11 mouse cellular contexts compared by ENCODE assay signal in genomic region chr1:135708369-135708768, GRCm38 (mm10). TPM values are rescaled to one million over a fixed set of nuclear protein-coding genes. Genes with fewer than 3 reads are reported as not detected.
DNase-seq lines count a peak whose midpoint lies in the region; ATAC-seq and TF ChIP-seq lines count a peak whose summit lies in the region.
"Had no signal": no experiment of that assay in that cellular context is flagged by ENCODE, and none has a peak within 500 bp of the region (broad histone marks: within the 10 kb centered on the region; RNA-seq: fewer than 3 reads in every experiment).

No protein-coding gene starts in this region.

- H3K27me3 ChIP-seq in forebrain, embryonic 13.5 days: no peaks in the 10 kb centered on the region
- H3K27me3 ChIP-seq in forebrain, embryonic 10.5 days (ENCODE audit: poor library complexity, severe bottlenecking): no peaks in the 10 kb centered on the region
- H3K27me3 ChIP-seq in lung, embryonic 16.5 days (ENCODE audit: control insufficient read depth, insufficient read depth, low read depth, low read length): no peaks in the 10 kb centered on the region
- no peaks in the 10 kb centered on the region for H3K27me3 ChIP-seq in forebrain, embryonic 14.5 days (replicated peaks; ENCODE audit: control insufficient read depth, insufficient read depth, low read length)
- no peaks in the 10 kb centered on the region for H3K27me3 ChIP-seq in midbrain, postnatal 0 days (ENCODE audit: insufficient read depth, low read length)
- H3K27me3 ChIP-seq: limb, embryonic 15.5 days had no signal

- DNase-seq in forebrain, embryonic 10.5 days (ENCODE audit: extremely low spot score, low spot score): no peak
- DNase-seq in lung, adult 2 months: no peak
- DNase-seq in forebrain, embryonic 14.5 days (ENCODE audit: low spot score): peak; percentile 33
- peak; percentile 35 for DNase-seq in midbrain, postnatal 0 days (ENCODE audit: low spot score)
- no peak for DNase-seq in urinary bladder, postnatal 4 days (ENCODE audit: low spot score in 2 of 2)
- DNase-seq in Muller cell, postnatal 12 days (ENCODE audit: inconsistent ontology term): no peak
- DNase-seq: thymus, postnatal 25 days had no signal

- no peaks in the 10 kb centered on the region; the same call in 1 of the 2 replicates for H3K9me3 ChIP-seq in forebrain, embryonic 13.5 days (replicated peaks)
- no peaks in the 10 kb centered on the region for H3K9me3 ChIP-seq in forebrain, embryonic 10.5 days
- H3K9me3 ChIP-seq in lung, embryonic 16.5 days (ENCODE audit: control insufficient read depth, low read length): no peaks in the 10 kb centered on the region
- H3K9me3 ChIP-seq in forebrain, embryonic 14.5 days (replicated peaks; ENCODE audit: control insufficient read depth, low read length): no peaks in the 10 kb centered on the region
- H3K9me3 ChIP-seq in midbrain, postnatal 0 days (ENCODE audit: low read length): no peaks in the 10 kb centered on the region
- H3K9me3 ChIP-seq: limb, embryonic 15.5 days had no signal

- no peak overlapping the region for H3K4me3 ChIP-seq in forebrain, embryonic 13.5 days
- no peak overlapping the region for H3K4me3 ChIP-seq in forebrain, embryonic 10.5 days
- H3K4me3 ChIP-seq in lung, embryonic 16.5 days (ENCODE audit: low read length): no peak overlapping the region; the same call in 1 of the 2 replicates
- no peak overlapping the region for H3K4me3 ChIP-seq in lung, adult 2 months (replicated peaks; ENCODE audit: extremely low read depth, low read depth, low read length)
- H3K4me3 ChIP-seq in forebrain, embryonic 14.5 days (ENCODE audit: low read depth, low read length): no peak overlapping the region
- no peak overlapping the region for H3K4me3 ChIP-seq in midbrain, postnatal 0 days (ENCODE audit: low read depth, low read length)
- H3K4me3 ChIP-seq: limb, embryonic 15.5 days had no signal

- WGBS in forebrain, embryonic 13.5 days: 59% methylated on average over 4 of the region's 4 CpGs
- WGBS in forebrain, embryonic 10.5 days: 53% methylated on average over 4 of the region's 4 CpGs
- 43% methylated on average over 4 of the region's 4 CpGs for WGBS in lung, embryonic 16.5 days
- 54% methylated on average over 4 of the region's 4 CpGs for WGBS in lung, adult 2 months
- WGBS in forebrain, embryonic 14.5 days: 51% methylated on average over 4 of the region's 4 CpGs
- WGBS in midbrain, postnatal 0 days: 45% methylated on average over 4 of the region's 4 CpGs

- H3K27ac ChIP-seq in forebrain, embryonic 13.5 days: no peak overlapping the region
- no peak overlapping the region for H3K27ac ChIP-seq in forebrain, embryonic 10.5 days
- H3K27ac ChIP-seq in lung, embryonic 16.5 days (ENCODE audit: low read length): no peak overlapping the region
- no peak overlapping the region for H3K27ac ChIP-seq in forebrain, embryonic 14.5 days (ENCODE audit: low read depth, low read length)
- H3K27ac ChIP-seq in midbrain, postnatal 0 days (ENCODE audit: low read depth, low read length): no peak overlapping the region
- H3K27ac ChIP-seq: limb, embryonic 15.5 days had no signal

- H3K4me1 ChIP-seq in forebrain, embryonic 13.5 days: no peaks in the 10 kb centered on the region
- no peaks in the 10 kb centered on the region for H3K4me1 ChIP-seq in forebrain, embryonic 10.5 days
- no peaks in the 10 kb centered on the region for H3K4me1 ChIP-seq in lung, embryonic 16.5 days (replicated peaks; ENCODE audit: control insufficient read depth, insufficient read depth, low read length)
- peaks cover 2% of the 10 kb centered on the region; the same call in 1 of the 2 replicates for H3K4me1 ChIP-seq in lung, adult 2 months (ENCODE audit: control insufficient read depth, insufficient read depth, low read length)
- no peaks in the 10 kb centered on the region for H3K4me1 ChIP-seq in forebrain, embryonic 14.5 days (ENCODE audit: control insufficient read depth, insufficient read depth, low read length)
- no peaks in the 10 kb centered on the region for H3K4me1 ChIP-seq in midbrain, postnatal 0 days (ENCODE audit: insufficient read depth, low read length)
- H3K4me1 ChIP-seq: limb, embryonic 15.5 days had no signal

- TF ChIP-seq POLR2A in lung, adult 2 months (IDR thresholded peaks at IDR 0.05; ENCODE audit: borderline replicate concordance, extremely low read depth, low read depth, low read length): no peak

- 0 out of 2 replicates have a peak overlapping the region, but pooled peaks have one; percentile 27 for H3K4me2 ChIP-seq in forebrain, embryonic 13.5 days
- H3K4me2 ChIP-seq in lung, embryonic 16.5 days (ENCODE audit: low read depth, low read length): peak overlapping the region; percentile 17; the same call in 1 of the 2 replicates
- no peak overlapping the region for H3K4me2 ChIP-seq in forebrain, embryonic 14.5 days (ENCODE audit: low read length)
- no peak overlapping the region for H3K4me2 ChIP-seq in midbrain, postnatal 0 days (ENCODE audit: low read depth, low read length, poor library complexity, severe bottlenecking)
- H3K4me2 ChIP-seq: limb, embryonic 15.5 days had no signal

- H3K36me3 ChIP-seq in forebrain, embryonic 13.5 days (ENCODE audit: poor library complexity, severe bottlenecking): no peaks in the 10 kb centered on the region
- H3K36me3 ChIP-seq in forebrain, embryonic 10.5 days (replicated peaks): no peaks in the 10 kb centered on the region
- H3K36me3 ChIP-seq in lung, embryonic 16.5 days (ENCODE audit: control insufficient read depth, insufficient read depth, low read length): no peaks in the 10 kb centered on the region
- H3K36me3 ChIP-seq in forebrain, embryonic 14.5 days (ENCODE audit: control insufficient read depth, insufficient read depth, low read length): no peaks in the 10 kb centered on the region
- H3K36me3 ChIP-seq in midbrain, postnatal 0 days (ENCODE audit: insufficient read depth, low read length): no peaks in the 10 kb centered on the region
- H3K36me3 ChIP-seq: limb, embryonic 15.5 days had no signal

- no peak for ATAC-seq in forebrain, embryonic 13.5 days
- ATAC-seq in lung, embryonic 16.5 days (ENCODE audit: low read depth): no peak
- no peak for ATAC-seq in forebrain, embryonic 14.5 days
- no peak for ATAC-seq in midbrain, postnatal 0 days (ENCODE audit: low FRiP score)
- ATAC-seq: intestine, postnatal 0 days had no signal

- no peak overlapping the region for H3K9ac ChIP-seq in forebrain, embryonic 13.5 days
- no peak overlapping the region for H3K9ac ChIP-seq in lung, embryonic 16.5 days (ENCODE audit: low read length)
- no peak overlapping the region for H3K9ac ChIP-seq in forebrain, embryonic 14.5 days (ENCODE audit: low read length)
- H3K9ac ChIP-seq in midbrain, postnatal 0 days (replicated peaks; ENCODE audit: low read length, poor library complexity, severe bottlenecking): no peak overlapping the region
- H3K9ac ChIP-seq: limb, embryonic 15.5 days had no signal

- TF ChIP-seq CTCF in lung, adult 2 months (IDR thresholded peaks at IDR 0.05; ENCODE audit: insufficient read depth, low read length): no peak
- no peak for TF ChIP-seq CTCF in midbrain, postnatal 0 days (IDR thresholded peaks at IDR 0.05)

RNA-seq across cellular contexts. Expression of gene Csrp1, which starts 11.5 kb away (rescaled TPM):
- polyA plus RNA-seq in forebrain, embryonic 13.5 days (2015; fragmentation: Nextera tagmentation; extraction: Ambion mirVana): 19.8 and 21.7 TPM in 2 replicates
- polyA plus RNA-seq in forebrain, embryonic 10.5 days (2016; fragmentation: Nextera tagmentation; extraction: Ambion mirVana): 41.9 and 42.0 TPM in 2 replicates
- 268 and 290 TPM in 2 replicates for polyA plus RNA-seq in lung, embryonic 16.5 days (2015; fragmentation: Nextera tagmentation; extraction: Ambion mirVana)
- polyA plus RNA-seq in lung, adult 2 months (2012; rRNA removed): 556 and 717 TPM in 2 replicates
- polyA plus RNA-seq in forebrain, embryonic 14.5 days (2014; fragmentation: Nextera tagmentation; extraction: Ambion mirVana): 22.3 and 24.9 TPM in 2 replicates
- total RNA-seq in midbrain, postnatal 0 days (2014; rRNA removed): 48.1 and 64.3 TPM in 2 replicates
- 21.6 and 25.1 TPM in 2 replicates for polyA plus RNA-seq in midbrain, postnatal 0 days (2015; fragmentation: Nextera tagmentation; extraction: Ambion mirVana)

RNA-seq across cellular contexts. Expression of gene Phlda3, which starts 57.5 kb away (rescaled TPM):
- polyA plus RNA-seq in forebrain, embryonic 13.5 days (2015; fragmentation: Nextera tagmentation; extraction: Ambion mirVana): 12.1 TPM in 2 replicates
- polyA plus RNA-seq in forebrain, embryonic 10.5 days (2016; fragmentation: Nextera tagmentation; extraction: Ambion mirVana): 20.2 and 21.4 TPM in 2 replicates
- polyA plus RNA-seq in lung, embryonic 16.5 days (2015; fragmentation: Nextera tagmentation; extraction: Ambion mirVana): 62.8 and 63.2 TPM in 2 replicates
- polyA plus RNA-seq in lung, adult 2 months (2012; rRNA removed): 98.6 and 156 TPM in 2 replicates
- 16.4 and 17.4 TPM in 2 replicates for polyA plus RNA-seq in forebrain, embryonic 14.5 days (2014; fragmentation: Nextera tagmentation; extraction: Ambion mirVana)
- 45.1 and 54.4 TPM in 2 replicates for total RNA-seq in midbrain, postnatal 0 days (2014; rRNA removed)
- 48.5 and 48.9 TPM in 2 replicates for polyA plus RNA-seq in midbrain, postnatal 0 days (2015; fragmentation: Nextera tagmentation; extraction: Ambion mirVana)

Comparison
In these comparisons a context has a peak if more than half of its experiments do, and no peak if none do; other contexts are left out.
1. H3K4me2 ChIP-seq: peak in forebrain, embryonic 13.5 days (single experiment) and lung, embryonic 16.5 days (single experiment); none in forebrain, embryonic 14.5 days (single experiment) and midbrain, postnatal 0 days (single experiment).
2. DNase-seq: peak in forebrain, embryonic 14.5 days (single experiment) and midbrain, postnatal 0 days (single experiment); none in forebrain, embryonic 10.5 days (single experiment), lung, adult 2 months (single experiment), urinary bladder, postnatal 4 days (0 of 2) and Muller cell, postnatal 12 days (single experiment).